Mouse (Mus musculus) urinary bladder, adult 2 months (tissue): ENCODE results near the gene Amer2. TPM values are rescaled to one million over a fixed set of nuclear protein-coding genes. Genes with fewer than 3 reads are reported as not detected.

Source experiments
- polyA plus RNA-seq: library from polyadenylated mRNA; depleted of rRNA; stranded (reverse); fragments of >200 nt; gene quantifications from 2 replicates; pipeline ENCODE4 v1.2.3, GENCODE M21; 2012; rRNA removed

Amer2 gene
- polyA plus RNA-seq, 1 experiment = 0.18 TPM

Other genes with a start within 250 kb of the Amer2 start
- gene Atp8a2, start 176.1 kb upstream of the Amer2 start, polyA plus RNA-seq = 1.4 and 2.6 TPM in 2 replicates
- gene Nupl1, start 121.8 kb upstream of the Amer2 start, polyA plus RNA-seq = not detected in 2 replicates
- 23.6 and 26.1 TPM in 2 replicates for gene Gm49336, start 121.8 kb upstream of the Amer2 start, polyA plus RNA-seq
- gene Mtmr6, start 108.0 kb upstream of the Amer2 start, polyA plus RNA-seq = 48.9 and 53.3 TPM in 2 replicates